Mouse (Mus musculus) CH12.LX (cell line): ENCODE results near the gene Dgkq. TPM values are rescaled to one million over a fixed set of nuclear protein-coding genes. Genes with fewer than 3 reads are reported as not detected.
A peak's percentile ranks its signal among the peaks of the same experiment; 100 is the strongest.

Source experiments
- DNase-seq: peaks from one replicate; pipeline ENCODE4 v3.0.0-alpha.2; 2013; ENCODE audit errors: extremely low read depth
- H3K27ac ChIP-seq: 2 replicates; pipeline ENCODE4 v1.5.1; 2012; ENCODE audit warnings: low read depth, mild to moderate bottlenecking, control low read depth, moderate library complexity; ENCODE audit not compliant: insufficient read depth
- H3K27me3 ChIP-seq: replicated peaks from 2 replicates; pipeline ENCODE3; 2012; ENCODE audit warnings: inconsistent platforms
- H3K36me3 ChIP-seq, 2 experiments: replicated peaks in 1 of 2; 2 replicates each; pipeline versions ENCODE3 to v1.6.1; 2012; ENCODE audit warnings: inconsistent platforms in 1 of 2, low read length in 1 of 2, mild to moderate bottlenecking in 1 of 2, mixed read lengths in 1 of 2, moderate library complexity in 1 of 2; ENCODE audit not compliant: control insufficient read depth in 1 of 2, insufficient read depth in 1 of 2
- H3K4me1 ChIP-seq, 2 experiments: 2 replicates each; pipeline ENCODE4 v1.6.1; 2012; ENCODE audit warnings: inconsistent platforms in 1 of 2, moderate library complexity in 1 of 2; ENCODE audit not compliant: insufficient read depth in 2 of 2, control insufficient read depth in 1 of 2
- H3K4me2 ChIP-seq: 2 replicates; pipeline ENCODE4 v1.6.1; 2012; ENCODE audit warnings: low read depth, mild to moderate bottlenecking, control low read depth; ENCODE audit not compliant: poor library complexity, insufficient read depth, severe bottlenecking
- H3K4me3 ChIP-seq, 3 experiments: fragments of 150-350 bp in 1 of 3; sonication (generic) in 1 of 3; replicated peaks in 1 of 3; 2 replicates each; pipeline versions ENCODE3 to v1.5.1; 2011 to 2012; ENCODE audit warnings: low read depth in 2 of 3, low read length in 2 of 3, mild to moderate bottlenecking in 2 of 3, moderate library complexity in 2 of 3, control low read depth in 1 of 3, improper control_type of control experiment in 1 of 3, inconsistent platforms in 1 of 3, mixed read lengths in 1 of 3; ENCODE audit not compliant: poor library complexity in 1 of 3
- H3K79me2 ChIP-seq: replicated peaks from 2 replicates; pipeline ENCODE4 v1.6.1; 2012; ENCODE audit warnings: mild to moderate bottlenecking, moderate library complexity; ENCODE audit not compliant: control insufficient read depth, poor library complexity, insufficient read depth, severe bottlenecking; ENCODE audit errors: extremely low read depth
- H3K9ac ChIP-seq: 2 replicates; pipeline ENCODE4 v1.6.1; 2012; ENCODE audit warnings: low read depth, mild to moderate bottlenecking, control low read depth, moderate library complexity; ENCODE audit not compliant: insufficient read depth
- H3K9me3 ChIP-seq: replicated peaks from 2 replicates; pipeline ENCODE3; 2012; ENCODE audit warnings: low read length, inconsistent platforms, mixed read lengths
- CHD1 ChIP-seq: IDR thresholded peaks from 2 replicates; pipeline ENCODE4 v1.6.1; 2012; ENCODE audit warnings: low read depth, low read length, improper control_type of control experiment, inconsistent platforms
- CHD2 ChIP-seq: IDR thresholded peaks from 2 replicates; pipeline ENCODE4 v1.6.1; 2011; ENCODE audit warnings: low read length, improper control_type of control experiment
- CTCF ChIP-seq, 2 experiments: IDR thresholded peaks in 1 of 2; conservative IDR thresholded peaks in 1 of 2; 2 replicates each; pipeline ENCODE4 v1.5.1; 2011 to 2012; ENCODE audit warnings: low read depth in 2 of 2, low read length in 2 of 2, improper control_type of control experiment in 1 of 2, inconsistent platforms in 1 of 2, mild to moderate bottlenecking in 1 of 2, moderate library complexity in 1 of 2
- E2F4 ChIP-seq: IDR thresholded peaks from 2 replicates; pipeline ENCODE4 v1.6.1; 2011; ENCODE audit warnings: low read depth, low read length, improper control_type of control experiment; ENCODE audit not compliant: insufficient replicate concordance
- EP300 ChIP-seq: IDR thresholded peaks from 2 replicates; pipeline ENCODE4 v1.6.1; 2011; ENCODE audit warnings: low read length, improper control_type of control experiment
- HCFC1 ChIP-seq: IDR thresholded peaks from 2 replicates; pipeline ENCODE4 v1.6.1; 2012; ENCODE audit warnings: low read depth, mild to moderate bottlenecking, inconsistent platforms, low read length, improper control_type of control experiment
- IRF4 ChIP-seq: IDR thresholded peaks from 2 replicates; pipeline ENCODE4 v1.6.1; 2014; ENCODE audit warnings: low read depth, mild to moderate bottlenecking, inconsistent platforms, low read length, improper control_type of control experiment
- JUN ChIP-seq: IDR thresholded peaks from 2 replicates; pipeline ENCODE4 v1.6.1; 2011; ENCODE audit warnings: low read depth, mild to moderate bottlenecking, low read length, improper control_type of control experiment, moderate library complexity; ENCODE audit not compliant: insufficient read depth
- JUND ChIP-seq: conservative IDR thresholded peaks from 2 replicates; pipeline ENCODE4 v1.6.1; 2011; ENCODE audit warnings: low read depth, low read length, improper control_type of control experiment
- KAT2A ChIP-seq: IDR thresholded peaks from 2 replicates; pipeline ENCODE4 v1.6.1; 2012; ENCODE audit warnings: low read length, improper control_type of control experiment, inconsistent platforms; ENCODE audit not compliant: insufficient replicate concordance
- MAX ChIP-seq: IDR thresholded peaks from 2 replicates; pipeline ENCODE4 v1.6.1; 2011; ENCODE audit warnings: low read length, improper control_type of control experiment
- MEF2A ChIP-seq: IDR thresholded peaks from 2 replicates; pipeline ENCODE4 v1.6.1; 2014; ENCODE audit warnings: low read depth, mild to moderate bottlenecking, inconsistent platforms, low read length, improper control_type of control experiment, borderline replicate concordance
- MXI1 ChIP-seq: IDR thresholded peaks from 2 replicates; pipeline ENCODE4 v1.6.1; 2011; ENCODE audit warnings: mild to moderate bottlenecking, low read depth, low read length, improper control_type of control experiment
- MYC ChIP-seq: IDR thresholded peaks from 2 replicates; pipeline ENCODE4 v1.6.1; 2011; ENCODE audit warnings: low read depth, mild to moderate bottlenecking, improper control_type of control experiment, low read length
- NRF1 ChIP-seq: IDR thresholded peaks from 2 replicates; pipeline ENCODE4 v1.6.1; 2014; ENCODE audit warnings: low read depth, mild to moderate bottlenecking, inconsistent platforms, low read length, improper control_type of control experiment, moderate library complexity
- RCOR1 ChIP-seq: conservative IDR thresholded peaks from 2 replicates; pipeline ENCODE4 v1.6.1; 2012; ENCODE audit warnings: low read depth, mild to moderate bottlenecking, inconsistent platforms, low read length, improper control_type of control experiment
- ZMIZ1 ChIP-seq: IDR thresholded peaks from 2 replicates; pipeline ENCODE4 v1.6.1; 2012; ENCODE audit warnings: low read depth, mild to moderate bottlenecking, inconsistent platforms, low read length, improper control_type of control experiment
- dilution Hi-C: fragments of 300-500 bp; cut with MboI; formaldehyde crosslinking; loops from 2 replicates; pipeline ENCODE4 v1.14.3; 2020; ENCODE audit warnings: low sequenced_read_pairs; ENCODE audit not compliant: extremely low pct_unique_long_range_greater_than_20kb, extremely low pct_ligation_motif_present
- in situ Hi-C: fragments of 300-500 bp; cut with MboI; formaldehyde crosslinking; loops from 3 replicates; pipeline ENCODE4 v1.14.3; 2019; ENCODE audit warnings: low sequenced_read_pairs, low pct_ligation_motif_present, low pct_unique_long_range_greater_than_20kb, mixed read lengths
- polyA plus RNA-seq: library from polyadenylated mRNA; unstranded; fragments of >175 nt; gene quantifications from 2 replicates; pipeline ENCODE4 v1.2.1, GENCODE M21; 2012; ENCODE audit warnings: low read depth; ENCODE audit not compliant: insufficient read length
- total RNA-seq, 2 experiments: library from RNA; depleted of rRNA; stranded (reverse); fragments of 300-350 nt in 1 of 2; fragments of >200 nt in 1 of 2; gene quantifications; 2 replicates each; pipeline ENCODE4 v1.2.3; 2012 to 2014

The Dgkq gene
- total and polyA plus RNA-seq, 3 experiments: 3.7 to 8.5 (median 4.4) TPM

- peaks cover 7 to 19% of the 10 kb centered on the region in 2 experiments for H3K36me3 ChIP-seq
- peak overlapping the region; percentile 32 for H3K27ac ChIP-seq
- peak; percentile 38 for DNase-seq
- no peaks in the 10 kb centered on the region for H3K27me3 ChIP-seq
- H3K4me3 ChIP-seq: peak overlapping the region; percentile 85 to 98 (median 94)
- peak overlapping the region; percentile 92 for H3K9ac ChIP-seq
- H3K4me1 ChIP-seq: peaks cover 10 to 33% of the 10 kb centered on the region in 2 experiments; a peak in 3 of 4 replicates
- H3K4me2 ChIP-seq: peak overlapping the region; percentile 33; the same call in 1 of the 2 replicates
- in situ Hi-C loops: no loop called here
- no peaks in the 10 kb centered on the region for H3K9me3 ChIP-seq
- peaks cover 39% of the 10 kb centered on the region for H3K79me2 ChIP-seq
- dilution Hi-C loops: no loop called here
- no peak for TF ChIP-seq HCFC1
- no peak for TF ChIP-seq ZMIZ1
- TF ChIP-seq RCOR1: no peak
- TF ChIP-seq MYC: 0 out of 2 replicates have a peak, but pooled peaks have one; percentile 22
Observed at GRCm38 (mm10) chr5:108628891-108629633, 40.4 kb downstream of the Dgkq start.

- no peak overlapping the region for H3K4me3 ChIP-seq
- in situ Hi-C loops (no loop called here), dilution Hi-C loops (no loop called here)
- H3K36me3 ChIP-seq: peaks cover 33 to 48% of the 10 kb centered on the region in 2 experiments
- peak overlapping the region; percentile 9; the same call in 1 of the 2 replicates for H3K9ac ChIP-seq
- H3K4me2 ChIP-seq: no peak overlapping the region
- H3K4me1 ChIP-seq: peaks cover 10 to 30% of the 10 kb centered on the region in 2 experiments; a peak in 3 of 4 replicates
- H3K27ac ChIP-seq: no peak overlapping the region
- H3K27me3 ChIP-seq: no peaks in the 10 kb centered on the region
- TF ChIP-seq CTCF (conservative IDR thresholded peaks at IDR 0.05 in 1 of 2, IDR thresholded peaks at IDR 0.05 in 1 of 2; ENCODE audit: low read depth in 2 of 2, low read length in 2 of 2) (no peak), CHD1 (no peak), KAT2A (no peak)
- H3K9me3 ChIP-seq: no peaks in the 10 kb centered on the region
- DNase-seq: no peak
- peaks cover 43% of the 10 kb centered on the region for H3K79me2 ChIP-seq
Observed at GRCm38 (mm10) chr5:108626050-108626660, 43.3 kb downstream of the Dgkq start.

- H3K27ac ChIP-seq: no peak overlapping the region
- peaks cover 0 to 9% of the 10 kb centered on the region in 2 experiments; a peak in 2 of 4 replicates for H3K4me1 ChIP-seq
- no peak for DNase-seq
- no peak overlapping the region for H3K4me2 ChIP-seq
- peaks cover 56 to 83% of the 10 kb centered on the region in 2 experiments for H3K36me3 ChIP-seq
- H3K4me3 ChIP-seq: no peak overlapping the region
- dilution Hi-C loops (no loop called here), in situ Hi-C loops (no loop called here)
- H3K9me3 ChIP-seq: no peaks in the 10 kb centered on the region
- TF ChIP-seq IRF4 (no peak), MEF2A (no peak), MYC (no peak), JUND (no peak), RCOR1 (no peak), JUN (no peak), NRF1 (no peak), CHD2 (no peak), EP300 (no peak), MXI1 (no peak), E2F4 (no peak), MAX (no peak)
- peaks cover 23% of the 10 kb centered on the region for H3K79me2 ChIP-seq
- H3K27me3 ChIP-seq: no peaks in the 10 kb centered on the region
- H3K9ac ChIP-seq: no peak overlapping the region
Observed at GRCm38 (mm10) chr5:108621870-108622269, 47.6 kb downstream of the Dgkq start.
